Comparison of ENCODE assay signal across 8 mouse cellular contexts in genomic region chr11:102486733-102487386, GRCm38 (mm10). TPM values are rescaled to one million over a fixed set of nuclear protein-coding genes. Genes with fewer than 3 reads are reported as not detected.
A peak's percentile ranks its signal among the peaks of the same experiment; 100 is the strongest.
DNase-seq lines count a peak whose midpoint lies in the region; ATAC-seq and TF ChIP-seq lines count a peak whose summit lies in the region.

No protein-coding gene starts in this region.

- TF ChIP-seq CTCF in G1E (IDR thresholded peaks at IDR 0.05; ENCODE audit: low read depth, low read length): peak; percentile 34; the same call in 1 of the 2 replicates

- WGBS in limb, embryonic 11.5 days: 75% methylated on average over 11 of the region's 11 CpGs
- WGBS in midbrain, embryonic 15.5 days: 73% methylated on average over 11 of the region's 11 CpGs

- no peak overlapping the region for H3K4me2 ChIP-seq in limb, embryonic 11.5 days (ENCODE audit: low read depth, severe bottlenecking)
- H3K4me2 ChIP-seq in midbrain, embryonic 15.5 days: no peak overlapping the region

- H3K36me3 ChIP-seq in G1E (replicated peaks): peaks cover 57% of the 10 kb centered on the region
- peaks cover 8% of the 10 kb centered on the region for H3K36me3 ChIP-seq in limb, embryonic 11.5 days (ENCODE audit: control insufficient read depth, insufficient read depth, low read length)
- H3K36me3 ChIP-seq in midbrain, embryonic 15.5 days (replicated peaks): peaks cover 23% of the 10 kb centered on the region

- peak; percentile 46 for DNase-seq in layer of hippocampus, adult 9-11 months
- DNase-seq in layer of hippocampus, adult 8-10 months (ENCODE audit: low spot score in 2 of 2): no peak
- DNase-seq in G1E (ENCODE audit: low spot score): no peak
- DNase-seq in c-Kit-positive CD71-positive TER-119-positive erythroid progenitor cells, embryonic 14.5 days (ENCODE audit: low spot score): peak; percentile 67
- DNase-seq in heart, postnatal 4 days: peak; percentile 60
- peak; percentile 56 for DNase-seq in limb, embryonic 11.5 days (ENCODE audit: low spot score)

- H3K9me3 ChIP-seq in G1E (replicated peaks): no peaks in the 10 kb centered on the region
- H3K9me3 ChIP-seq in limb, embryonic 11.5 days (ENCODE audit: control insufficient read depth, low read length): no peaks in the 10 kb centered on the region
- no peaks in the 10 kb centered on the region for H3K9me3 ChIP-seq in midbrain, embryonic 15.5 days

- H3K27me3 ChIP-seq in G1E (ENCODE audit: insufficient read depth, low read length): no peaks in the 10 kb centered on the region
- H3K27me3 ChIP-seq in limb, embryonic 11.5 days (ENCODE audit: control insufficient read depth, insufficient read depth, low read length): no peaks in the 10 kb centered on the region
- H3K27me3 ChIP-seq in midbrain, embryonic 15.5 days (replicated peaks): no peaks in the 10 kb centered on the region

- ATAC-seq in G1E (ENCODE audit: extremely low read depth, insufficient number of reproducible peaks, low FRiP score, poor library complexity, severe bottlenecking): no peak
- ATAC-seq in limb, embryonic 11.5 days (ENCODE audit: insufficient number of reproducible peaks, low FRiP score, low TSS enrichment, low read depth): peak; percentile 65; the same call in 1 of the 2 replicates
- ATAC-seq in midbrain, embryonic 15.5 days (replicated peaks): peak; percentile 77; the same call in 1 of the 2 replicates
- ATAC-seq in activated CD4-positive, CD25-positive, alpha-beta regulatory T cell, adult 4 months: no peak

- no peak overlapping the region for H3K27ac ChIP-seq in limb, embryonic 11.5 days (replicated peaks; ENCODE audit: low read depth, low read length)
- no peak overlapping the region for H3K27ac ChIP-seq in midbrain, embryonic 15.5 days

- no peak overlapping the region for H3K4me3 ChIP-seq in G1E (ENCODE audit: low read depth, low read length)
- H3K4me3 ChIP-seq in limb, embryonic 11.5 days (ENCODE audit: low read depth, low read length): no peak overlapping the region
- H3K4me3 ChIP-seq in midbrain, embryonic 15.5 days: no peak overlapping the region

- H3K9ac ChIP-seq in limb, embryonic 11.5 days (ENCODE audit: low read length): no peak overlapping the region
- H3K9ac ChIP-seq in midbrain, embryonic 15.5 days: no peak overlapping the region

- peaks cover 29% of the 10 kb centered on the region for H3K4me1 ChIP-seq in G1E (ENCODE audit: insufficient read depth, low read depth, low read length)
- H3K4me1 ChIP-seq in limb, embryonic 11.5 days (ENCODE audit: control insufficient read depth, insufficient read depth, low read length): no peaks in the 10 kb centered on the region
- no peaks in the 10 kb centered on the region for H3K4me1 ChIP-seq in midbrain, embryonic 15.5 days

RNA-seq across cellular contexts. Expression of gene Itga2b, which starts 16.9 kb away (rescaled TPM):
- total RNA-seq in layer of hippocampus, adult 8-10 months (2022): 1 to 10 TPM; 1.1 to 3.2 (median 2.7) TPM
- total RNA-seq in G1E (2014; fragmentation: Nextera tagmentation) (27.3 and 37.6 TPM in 2 replicates), G1E (2017) (72.3 and 76.1 TPM in 2 replicates)
- polyA plus RNA-seq in G1E (2012): 23.5 and 27.8 TPM in 2 replicates
- total RNA-seq in heart, postnatal 4 days (2021): 1 to 10 TPM; 4.2 to 5.4 TPM
- 3.4 and 4.4 TPM in 2 replicates for polyA plus RNA-seq in limb, embryonic 11.5 days (2014; fragmentation: Nextera tagmentation; extraction: Ambion mirVana)
- 9.0 TPM in 2 replicates for polyA plus RNA-seq in midbrain, embryonic 15.5 days (2015; fragmentation: Nextera tagmentation; extraction: Ambion mirVana)
- under 1 TPM in 1 of 2 experiments, not detected in 1; 0.34 TPM for polyA plus RNA-seq in activated CD4-positive, CD25-positive, alpha-beta regulatory T cell, adult 4 months (2017; shearing (Covaris generic))

RNA-seq across cellular contexts. Expression of gene Fam171a2, which starts 39.4 kb away (rescaled TPM):
- 10 to 100 TPM; 77.6 to 94.7 (median 85.7) TPM for total RNA-seq in layer of hippocampus, adult 8-10 months (2022)
- total RNA-seq in G1E (2014; fragmentation: Nextera tagmentation): not detected in 2 replicates
- 0.05 TPM in 1 of 2 replicates, not detected in the other for total RNA-seq in G1E (2017)
- polyA plus RNA-seq in G1E (2012): 0.08 and 0.16 TPM in 2 replicates
- total RNA-seq in heart, postnatal 4 days (2021): 10 to 100 TPM; 30.2 to 30.5 TPM
- polyA plus RNA-seq in limb, embryonic 11.5 days (2014; fragmentation: Nextera tagmentation; extraction: Ambion mirVana): 5.5 and 7.9 TPM in 2 replicates
- 28.7 and 36.4 TPM in 2 replicates for polyA plus RNA-seq in midbrain, embryonic 15.5 days (2015; fragmentation: Nextera tagmentation; extraction: Ambion mirVana)
- polyA plus RNA-seq in activated CD4-positive, CD25-positive, alpha-beta regulatory T cell, adult 4 months (2017; shearing (Covaris generic)): not detected

RNA-seq across cellular contexts. Expression of gene Grn, which starts 56.7 kb away (rescaled TPM):
- 100 to 1,000 TPM in 2 of 4 experiments, 10 to 100 TPM in 2; 61.9 to 191 (median 114) TPM for total RNA-seq in layer of hippocampus, adult 8-10 months (2022)
- total RNA-seq in G1E (2014; fragmentation: Nextera tagmentation): 45.8 and 46.0 TPM in 2 replicates
- total RNA-seq in G1E (2017): 52.4 and 65.8 TPM in 2 replicates
- 13.2 and 21.1 TPM in 2 replicates for polyA plus RNA-seq in G1E (2012)
- total RNA-seq in heart, postnatal 4 days (2021): 100 to 1,000 TPM; 141 to 144 TPM
- 58.8 and 60.5 TPM in 2 replicates for polyA plus RNA-seq in limb, embryonic 11.5 days (2014; fragmentation: Nextera tagmentation; extraction: Ambion mirVana)
- polyA plus RNA-seq in midbrain, embryonic 15.5 days (2015; fragmentation: Nextera tagmentation; extraction: Ambion mirVana): 75.2 and 82.0 TPM in 2 replicates
- 10 to 100 TPM; 23.7 to 30.3 TPM for polyA plus RNA-seq in activated CD4-positive, CD25-positive, alpha-beta regulatory T cell, adult 4 months (2017; shearing (Covaris generic))

Comparison
In these comparisons a context has a peak if more than half of its experiments do, and no peak if none do; other contexts are left out.
1. DNase-seq: peak in layer of hippocampus, adult 9-11 months (single experiment), c-Kit-positive CD71-positive TER-119-positive erythroid progenitor cells, embryonic 14.5 days (single experiment), heart, postnatal 4 days (single experiment) and limb, embryonic 11.5 days (single experiment); none in layer of hippocampus, adult 8-10 months (0 of 2) and G1E (single experiment).
2. ATAC-seq: peak in limb, embryonic 11.5 days (single experiment) and midbrain, embryonic 15.5 days (single experiment); none in G1E (single experiment) and activated CD4-positive, CD25-positive, alpha-beta regulatory T cell, adult 4 months (single experiment).